Mouse (Mus musculus): ENCODE measurements around the gene Gm12166.
"Not testable (repeated sequence)": the region's sequence is repeated elsewhere in the genome, so short reads cannot be mapped to it uniquely, and the experiment has no call there.

Gm12166 gene

GRCm38 (mm10) chr11:46052105-46052659 lies at the start of gene Gm12166:
Gene Gm12166, minus strand, starts transcription at chr11:46052321.
- in situ Hi-C loops (cut with MboI; ENCODE audit: low pct_unique_long_range_greater_than_20kb in 1 of 2, low sequenced_read_pairs in 2 of 2, unreplicated experiment in 1 of 2): not testable (repeated sequence)

- in situ Hi-C loops (cut with MboI; ENCODE audit: low pct_unique_long_range_greater_than_20kb in 1 of 2, low sequenced_read_pairs in 2 of 2, unreplicated experiment in 1 of 2): no loop called here
Observed at GRCm38 (mm10) chr11:46097062-46097461, 44.9 kb upstream of the Gm12166 start.

- in situ Hi-C loops (cut with MboI; ENCODE audit: low pct_unique_long_range_greater_than_20kb in 1 of 2, low sequenced_read_pairs in 2 of 2, unreplicated experiment in 1 of 2): no loop called here
Observed at GRCm38 (mm10) chr11:46096265-46096649, 44.1 kb upstream of the Gm12166 start.

- in situ Hi-C loops (cut with MboI; ENCODE audit: low pct_unique_long_range_greater_than_20kb in 1 of 2, low sequenced_read_pairs in 2 of 2, unreplicated experiment in 1 of 2): no loop called here
Observed at GRCm38 (mm10) chr11:46095477-46096264, 43.5 kb upstream of the Gm12166 start.

GRCm38 (mm10) chr11:46092121-46092520 lies 40.0 kb upstream of the Gm12166 start:
- in situ Hi-C loops (cut with MboI; ENCODE audit: low pct_unique_long_range_greater_than_20kb in 1 of 2, low sequenced_read_pairs in 2 of 2, unreplicated experiment in 1 of 2): no loop called here

- in situ Hi-C loops (cut with MboI; ENCODE audit: low pct_unique_long_range_greater_than_20kb in 1 of 2, low sequenced_read_pairs in 2 of 2, unreplicated experiment in 1 of 2): no loop called here
Observed at GRCm38 (mm10) chr11:46090951-46091667, 39.0 kb upstream of the Gm12166 start.

- in situ Hi-C loops (cut with MboI; ENCODE audit: low pct_unique_long_range_greater_than_20kb in 1 of 2, low sequenced_read_pairs in 2 of 2, unreplicated experiment in 1 of 2): no loop called here
Observed at GRCm38 (mm10) chr11:46090036-46090725, 38.1 kb upstream of the Gm12166 start.

GRCm38 (mm10) chr11:46089081-46089713 lies 37.1 kb upstream of the Gm12166 start:
- in situ Hi-C loops (cut with MboI; ENCODE audit: low pct_unique_long_range_greater_than_20kb in 1 of 2, low sequenced_read_pairs in 2 of 2, unreplicated experiment in 1 of 2): no loop called here

GRCm38 (mm10) chr11:46086446-46086845 lies 34.3 kb upstream of the Gm12166 start:
- in situ Hi-C loops (cut with MboI; ENCODE audit: low pct_unique_long_range_greater_than_20kb in 1 of 2, low sequenced_read_pairs in 2 of 2, unreplicated experiment in 1 of 2): no loop called here

- in situ Hi-C loops (cut with MboI; ENCODE audit: low pct_unique_long_range_greater_than_20kb in 1 of 2, low sequenced_read_pairs in 2 of 2, unreplicated experiment in 1 of 2): no loop called here
Observed at GRCm38 (mm10) chr11:46085398-46086163, 33.5 kb upstream of the Gm12166 start.

- in situ Hi-C loops (cut with MboI; ENCODE audit: low pct_unique_long_range_greater_than_20kb in 1 of 2, low sequenced_read_pairs in 2 of 2, unreplicated experiment in 1 of 2): no loop called here
Observed at GRCm38 (mm10) chr11:46084568-46084967, 32.4 kb upstream of the Gm12166 start.

- in situ Hi-C loops (cut with MboI; ENCODE audit: low pct_unique_long_range_greater_than_20kb in 1 of 2, low sequenced_read_pairs in 2 of 2, unreplicated experiment in 1 of 2): no loop called here
Observed at GRCm38 (mm10) chr11:46083835-46084444, 31.8 kb upstream of the Gm12166 start.

GRCm38 (mm10) chr11:46083405-46083804 lies 31.3 kb upstream of the Gm12166 start:
- in situ Hi-C loops (cut with MboI; ENCODE audit: low pct_unique_long_range_greater_than_20kb in 1 of 2, low sequenced_read_pairs in 2 of 2, unreplicated experiment in 1 of 2): no loop called here

GRCm38 (mm10) chr11:46081075-46081474 lies 29.0 kb upstream of the Gm12166 start:
- in situ Hi-C loops (cut with MboI; ENCODE audit: low pct_unique_long_range_greater_than_20kb in 1 of 2, low sequenced_read_pairs in 2 of 2, unreplicated experiment in 1 of 2): no loop called here

- in situ Hi-C loops (cut with MboI; ENCODE audit: low pct_unique_long_range_greater_than_20kb in 1 of 2, low sequenced_read_pairs in 2 of 2, unreplicated experiment in 1 of 2): no loop called here
Observed at GRCm38 (mm10) chr11:46077732-46078375, 25.7 kb upstream of the Gm12166 start.

GRCm38 (mm10) chr11:46077304-46077703 lies 25.2 kb upstream of the Gm12166 start:
- in situ Hi-C loops (cut with MboI; ENCODE audit: low pct_unique_long_range_greater_than_20kb in 1 of 2, low sequenced_read_pairs in 2 of 2, unreplicated experiment in 1 of 2): no loop called here
